Mouse (Mus musculus) cerebellum, postnatal 25 days (tissue): Measurements from ENCODE around the gene Cabin1.

Experiments used
- DNase-seq, 2 experiments: peaks; one replicate each; pipeline ENCODE4 v3.0.0; 2021; ENCODE audit warnings: mixed read lengths in 2 of 2

Gene Cabin1

DNA sequence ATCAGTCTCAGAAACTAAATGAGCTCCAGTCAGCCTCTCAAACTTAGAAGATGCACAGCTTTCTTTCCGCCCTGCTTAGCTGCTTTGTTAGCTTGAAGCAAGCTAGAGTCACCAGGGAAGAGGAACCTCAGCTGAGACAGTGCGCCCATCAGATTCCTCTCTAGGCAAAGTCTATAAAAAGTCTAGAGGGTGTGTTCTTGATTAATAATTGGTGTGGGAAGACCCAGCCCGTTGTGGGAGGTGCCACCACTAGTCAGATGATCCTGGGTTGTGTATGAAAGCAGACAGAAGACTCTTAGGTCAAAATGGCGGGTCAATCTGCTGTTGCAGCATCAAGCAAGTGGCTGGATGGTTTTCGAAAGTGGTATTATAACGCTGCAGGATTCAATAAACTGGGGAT is 2.7 kb upstream of the Cabin1 start:
- DNase-seq: no peak

DNA sequence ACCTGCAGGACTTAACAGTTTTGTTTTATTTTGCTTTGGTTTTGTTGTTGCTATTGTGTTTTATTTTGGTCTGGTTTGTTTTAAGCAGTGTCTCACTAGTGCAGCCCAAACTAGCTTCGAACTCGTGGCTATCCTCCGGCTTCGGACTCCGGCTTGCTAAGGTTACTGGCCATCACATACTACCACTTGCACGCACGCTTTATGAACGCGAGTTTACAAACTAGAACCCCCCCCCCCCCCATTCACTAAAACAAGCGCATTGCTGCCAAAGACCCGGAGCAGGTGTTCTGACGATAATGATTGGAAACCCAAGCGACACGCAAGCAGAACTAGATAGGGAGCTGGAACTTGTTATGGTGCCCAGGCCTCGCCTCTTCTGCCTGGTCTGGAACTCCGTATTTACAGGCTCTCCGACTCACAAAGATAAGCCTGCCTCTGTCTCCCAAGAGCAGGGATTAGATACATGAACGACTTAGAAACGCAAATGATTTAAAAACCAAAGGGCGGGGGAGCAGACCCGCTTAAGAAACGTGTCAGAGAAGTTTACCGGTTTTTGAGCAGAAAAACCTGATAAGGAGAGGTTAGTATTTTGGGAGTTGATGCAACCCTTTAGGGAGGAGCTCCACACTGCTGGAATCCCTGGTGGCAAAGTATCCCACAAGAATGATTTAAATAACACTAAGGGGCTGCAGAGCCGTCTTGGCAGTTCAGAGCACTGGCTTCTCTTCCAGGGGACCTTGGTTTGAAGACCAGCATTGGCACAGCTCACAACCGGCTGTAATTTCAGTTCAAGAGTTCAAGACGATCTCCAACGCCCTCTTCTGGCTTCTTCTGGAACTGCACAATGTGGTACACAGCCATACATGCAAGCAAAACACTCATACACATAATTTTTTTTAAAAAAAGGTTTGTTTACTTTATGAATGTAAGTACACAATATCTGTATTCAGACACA is 655 bp upstream of the Cabin1 start:
- DNase-seq: peak; percentile 71 to 82

DNA sequence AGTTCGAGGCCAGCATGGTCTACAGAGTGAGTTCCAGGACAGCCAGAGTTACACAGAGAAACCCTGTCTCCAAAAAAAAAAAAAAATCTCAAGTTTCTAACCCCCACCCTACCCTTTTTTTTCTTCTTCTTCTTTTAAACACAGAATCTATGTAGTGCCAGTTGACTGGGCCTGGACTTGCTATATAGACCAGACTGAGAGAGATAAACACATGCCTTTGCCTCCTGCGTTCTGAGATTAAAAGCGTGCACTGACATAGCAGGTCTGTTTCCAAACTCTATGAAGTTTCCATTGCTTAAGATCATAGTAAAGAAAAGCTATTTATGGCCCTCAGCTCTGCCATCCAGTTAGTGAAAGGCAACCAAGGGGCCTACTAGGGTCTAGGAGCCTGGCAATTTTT is 1.7 kb downstream of the Cabin1 start:
- no peak for DNase-seq

DNA sequence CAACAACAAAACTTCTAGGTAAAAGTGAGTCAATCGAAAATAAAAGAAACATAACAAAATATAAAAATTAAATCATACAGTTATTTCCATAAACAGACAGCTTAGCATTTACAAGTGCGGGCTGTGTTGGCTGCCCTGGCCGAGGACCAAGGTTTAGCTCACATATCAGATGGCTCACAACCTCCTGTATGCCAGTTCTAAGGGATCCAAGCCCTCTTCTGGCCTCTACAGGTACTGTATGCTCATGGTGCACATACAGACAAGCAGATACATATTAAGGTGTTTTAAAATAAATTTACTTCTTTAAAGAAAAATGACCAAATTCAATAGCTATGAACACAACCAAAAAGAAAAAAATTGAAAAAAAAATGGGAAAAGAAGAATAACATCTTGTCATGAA is 3.8 kb downstream of the Cabin1 start:
- no peak for DNase-seq

DNA sequence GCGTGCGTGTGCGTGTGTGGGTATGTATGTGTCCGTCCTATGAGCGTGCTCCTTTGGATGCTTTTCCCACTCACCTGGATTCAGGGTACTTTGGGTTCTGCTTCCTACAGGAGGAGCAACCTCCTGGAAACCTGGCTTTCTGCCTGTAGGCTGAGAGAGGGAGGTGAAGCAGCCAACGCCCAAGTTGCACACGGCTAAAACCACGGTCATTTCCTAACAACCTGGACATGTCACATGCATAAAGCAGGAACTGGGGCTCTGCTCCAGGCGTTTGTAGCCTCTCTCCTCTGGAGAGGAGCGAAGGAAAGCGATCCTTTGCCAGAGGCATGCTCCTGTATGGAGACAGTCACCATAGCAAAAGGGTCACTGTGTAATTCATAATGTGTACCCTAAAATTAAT is 7.4 kb downstream of the Cabin1 start:
- DNase-seq: no peak

DNA sequence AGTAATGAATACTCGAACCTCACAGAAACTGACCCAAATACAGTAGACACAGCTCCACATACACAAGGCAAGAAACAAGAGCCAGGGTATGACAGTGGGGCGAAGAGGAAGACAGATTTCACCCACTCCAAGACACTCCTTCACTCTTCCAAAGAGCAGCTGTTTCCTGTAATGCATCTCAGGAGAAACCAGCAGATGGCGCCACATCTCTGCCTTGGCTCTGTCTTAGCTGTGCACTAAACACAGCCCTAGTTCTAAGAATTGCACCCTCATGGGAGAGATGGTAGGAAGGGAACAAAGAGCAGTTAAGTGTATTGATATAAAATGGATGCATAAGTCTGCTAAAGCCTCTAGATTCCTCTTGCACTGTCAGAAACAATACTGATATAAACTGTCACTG is 20.1 kb downstream of the Cabin1 start:
- DNase-seq: peak; percentile 90 to 93

DNA sequence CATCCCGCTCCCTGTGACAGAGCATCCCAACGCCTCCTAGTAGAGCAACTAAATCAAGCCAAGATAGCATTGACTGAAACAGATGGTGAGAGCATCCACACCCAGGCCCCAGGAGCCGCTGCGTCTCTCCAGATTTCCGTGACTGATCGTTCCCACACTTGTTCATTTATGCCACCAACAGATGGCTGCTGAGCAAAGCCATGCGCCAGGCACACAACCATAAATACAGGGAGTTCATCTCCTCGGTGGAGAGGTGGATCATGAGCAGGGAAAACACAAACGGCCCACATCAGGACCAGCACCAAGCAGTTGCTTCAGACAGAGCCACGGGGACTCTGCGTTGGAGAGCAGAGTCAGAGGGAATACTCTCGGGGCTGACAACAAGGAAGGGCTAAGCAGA is 20.8 kb downstream of the Cabin1 start:
- DNase-seq: peak; percentile 75 to 76

DNA sequence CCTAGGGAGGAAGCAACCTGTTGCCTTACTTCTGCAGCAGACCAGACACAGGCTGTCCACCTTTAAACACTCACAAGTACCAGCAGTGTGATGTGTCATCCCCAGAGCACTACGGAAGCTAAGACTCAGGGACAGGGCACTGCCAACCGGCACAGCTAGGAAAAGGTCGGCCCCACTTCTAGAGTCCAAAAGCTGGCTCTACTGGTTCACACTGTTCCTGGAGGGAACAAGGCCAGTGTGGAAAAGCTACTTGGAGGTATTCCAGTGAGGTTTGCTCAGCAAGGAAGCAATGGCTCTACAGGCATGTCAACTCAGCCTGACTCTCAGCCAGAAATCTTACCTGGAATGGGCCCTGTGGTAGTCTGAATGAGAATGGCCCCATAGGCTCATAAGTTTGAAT is 23.3 kb downstream of the Cabin1 start:
- DNase-seq: peak in 1 of 2 experiments; percentile 37

DNA sequence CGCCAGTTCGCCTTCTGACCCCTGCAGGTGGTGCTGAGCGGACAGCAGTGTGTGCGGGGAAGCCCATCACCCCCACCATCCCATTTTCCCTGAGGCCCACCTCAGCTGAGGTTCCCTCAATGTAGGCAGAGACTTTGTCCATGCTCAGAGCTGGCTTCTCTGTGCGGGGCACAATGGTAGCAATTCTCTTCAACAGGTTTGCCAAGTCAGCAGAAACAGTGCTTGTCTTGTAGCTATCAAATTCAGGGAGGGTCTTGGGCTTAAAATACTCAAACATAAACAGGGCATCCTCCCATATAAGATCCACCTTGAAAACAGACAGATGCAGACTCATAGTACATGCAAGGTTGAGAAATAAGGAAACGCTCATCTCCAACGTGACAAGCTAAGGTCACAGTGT is 38.7 kb downstream of the Cabin1 start:
- DNase-seq: no peak

DNA sequence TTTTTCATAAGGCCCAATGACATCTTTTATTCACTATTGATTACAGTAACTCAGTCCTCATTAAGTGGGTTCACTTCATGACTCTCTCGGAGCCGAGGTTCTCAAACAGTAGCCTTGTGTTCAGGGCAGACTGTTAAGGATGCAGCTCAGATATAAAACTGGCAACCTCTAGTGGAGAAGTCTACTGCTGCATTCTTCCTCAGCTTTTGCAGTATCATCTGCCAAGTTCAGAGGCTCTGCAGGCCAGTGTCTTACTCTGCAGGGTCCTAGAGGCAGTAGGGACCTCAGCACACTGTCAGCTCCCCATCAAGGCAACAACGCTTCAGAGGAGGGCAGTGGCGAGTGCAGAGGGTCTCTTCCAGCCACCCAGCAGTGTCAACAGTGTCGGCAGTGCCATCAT is 43.9 kb downstream of the Cabin1 start:
- peak in 1 of 2 experiments; percentile 26 for DNase-seq

DNA sequence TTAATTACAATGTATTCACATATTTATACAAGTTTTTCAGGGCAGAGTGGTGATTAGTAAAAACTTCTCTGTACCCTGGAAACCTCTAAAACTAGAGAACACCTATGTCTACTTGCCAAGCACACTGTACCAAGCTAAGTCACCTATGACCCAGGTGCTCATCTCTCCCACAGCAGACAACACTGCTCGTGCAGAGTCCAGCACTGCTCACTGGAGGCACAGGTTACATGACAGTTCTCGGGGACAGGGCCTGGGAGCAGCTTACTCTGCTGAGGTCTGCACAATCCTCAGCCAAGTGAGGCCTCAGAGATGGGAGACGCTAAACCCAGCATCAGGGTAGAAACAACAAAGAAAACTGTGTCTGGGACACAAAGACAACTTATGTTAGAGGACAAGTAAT is 49.3 kb downstream of the Cabin1 start:
- DNase-seq: no peak

DNA sequence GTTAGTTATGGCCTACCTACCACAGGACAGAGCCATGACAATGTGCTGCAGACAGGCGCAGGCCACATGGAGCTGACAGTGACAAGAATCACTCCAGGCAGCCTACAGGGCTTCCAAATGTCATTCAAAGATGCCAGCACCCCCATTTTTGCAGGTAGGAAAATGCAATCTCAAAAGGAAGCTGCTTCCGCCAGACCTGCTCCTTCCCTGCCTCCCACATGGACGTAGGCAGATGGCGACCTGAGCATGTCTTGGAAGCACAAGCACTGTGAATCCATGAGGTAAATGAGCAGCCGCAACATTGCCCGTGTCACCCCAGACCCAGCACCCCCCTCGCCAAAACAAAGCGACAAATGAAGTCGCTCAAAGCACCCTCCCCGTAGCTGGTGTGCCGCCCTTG is 51.1 kb downstream of the Cabin1 start:
- DNase-seq: peak; percentile 66 to 71

DNA sequence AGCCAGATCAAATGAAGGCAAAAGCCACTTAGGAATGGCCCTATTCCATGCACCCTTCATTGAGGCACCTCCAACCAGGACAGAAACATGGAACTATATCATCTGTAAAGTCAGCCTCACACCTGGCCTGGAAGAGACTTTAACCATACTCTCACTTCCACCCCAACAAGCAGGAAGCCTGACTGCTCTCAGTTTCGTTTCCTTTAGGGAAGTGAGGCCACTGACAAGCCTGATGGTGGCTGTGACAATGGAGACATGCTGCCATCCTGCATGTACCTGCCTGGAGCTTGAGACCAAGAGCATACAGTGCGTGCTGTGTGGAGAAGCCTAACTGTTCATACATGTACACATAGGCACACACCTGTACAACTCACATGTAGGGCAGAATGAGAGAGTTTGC is 53.9 kb downstream of the Cabin1 start:
- no peak for DNase-seq

DNA sequence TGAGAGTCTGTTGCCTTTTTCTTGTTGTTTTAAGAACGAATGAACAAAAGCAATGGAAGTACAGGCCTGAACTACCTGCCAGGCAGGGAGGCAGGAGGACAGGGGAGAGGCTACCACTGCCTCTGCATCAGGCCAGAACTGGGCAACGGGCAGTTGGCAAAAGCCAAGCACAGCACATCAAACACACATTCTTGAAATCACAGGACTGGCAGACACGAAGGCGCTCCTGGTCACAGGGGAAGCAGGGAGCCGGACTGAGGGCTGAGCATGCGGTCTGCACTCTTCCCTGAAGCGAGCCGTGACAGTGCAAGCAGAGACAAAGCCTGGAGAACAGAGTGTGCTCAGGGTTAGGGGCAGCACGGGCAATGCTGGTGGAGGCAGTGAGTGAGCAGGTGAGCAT is 54.9 kb downstream of the Cabin1 start:
- DNase-seq: no peak

DNA sequence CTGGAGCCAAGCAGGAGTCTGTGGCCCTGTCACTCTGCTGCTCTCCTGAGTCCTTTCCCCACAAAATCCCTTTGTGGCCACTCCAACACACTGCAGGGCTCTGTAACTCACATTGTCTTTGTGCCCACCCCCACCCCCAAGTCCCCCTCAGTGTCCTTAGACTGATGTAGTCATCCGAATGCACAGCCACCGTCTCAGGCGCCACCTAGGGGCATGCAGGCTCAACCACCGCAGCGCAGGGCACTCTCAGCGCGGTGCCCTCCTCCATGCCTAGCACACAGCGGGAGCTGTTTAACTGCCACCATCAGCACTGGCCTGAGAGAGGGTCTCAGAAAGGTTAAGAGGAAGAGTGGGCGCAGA is 55.5 kb downstream of the Cabin1 start:
- DNase-seq: peak; percentile 69 to 81

DNA sequence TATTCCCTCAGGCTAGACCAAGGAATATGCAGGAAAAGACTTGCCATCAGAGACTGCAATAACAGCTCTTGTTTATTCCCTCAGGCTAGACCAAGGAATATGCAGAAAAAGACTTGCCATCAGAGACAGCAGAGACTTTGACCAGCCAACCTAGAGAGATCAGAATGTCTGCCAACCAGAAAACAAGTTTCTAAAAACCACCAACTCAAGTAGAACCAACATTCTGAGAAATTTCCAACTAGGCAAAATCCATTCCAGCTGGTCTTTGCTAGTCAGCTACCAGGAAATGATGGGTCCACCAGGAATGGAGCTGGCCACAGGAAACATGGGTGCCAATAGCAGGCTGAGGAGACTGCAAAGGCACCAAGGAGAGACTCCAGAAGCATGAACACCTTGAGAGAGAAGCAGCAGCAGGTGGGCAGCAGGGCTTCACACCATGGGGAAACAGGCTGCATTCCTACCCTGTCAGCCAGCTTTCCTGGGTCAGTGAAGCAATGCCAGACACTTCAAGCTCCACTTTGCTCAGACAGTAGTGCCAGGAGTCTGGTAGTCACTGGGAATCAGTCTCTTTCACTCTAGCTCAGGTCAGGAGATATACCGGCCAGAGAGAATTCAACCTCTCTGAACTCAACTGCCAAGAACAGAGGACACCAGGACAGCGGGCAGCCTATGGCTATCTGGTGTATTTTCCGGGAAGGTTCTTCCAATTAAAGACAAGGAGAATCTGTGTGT is 56.1 kb downstream of the Cabin1 start:
- no peak for DNase-seq

DNA sequence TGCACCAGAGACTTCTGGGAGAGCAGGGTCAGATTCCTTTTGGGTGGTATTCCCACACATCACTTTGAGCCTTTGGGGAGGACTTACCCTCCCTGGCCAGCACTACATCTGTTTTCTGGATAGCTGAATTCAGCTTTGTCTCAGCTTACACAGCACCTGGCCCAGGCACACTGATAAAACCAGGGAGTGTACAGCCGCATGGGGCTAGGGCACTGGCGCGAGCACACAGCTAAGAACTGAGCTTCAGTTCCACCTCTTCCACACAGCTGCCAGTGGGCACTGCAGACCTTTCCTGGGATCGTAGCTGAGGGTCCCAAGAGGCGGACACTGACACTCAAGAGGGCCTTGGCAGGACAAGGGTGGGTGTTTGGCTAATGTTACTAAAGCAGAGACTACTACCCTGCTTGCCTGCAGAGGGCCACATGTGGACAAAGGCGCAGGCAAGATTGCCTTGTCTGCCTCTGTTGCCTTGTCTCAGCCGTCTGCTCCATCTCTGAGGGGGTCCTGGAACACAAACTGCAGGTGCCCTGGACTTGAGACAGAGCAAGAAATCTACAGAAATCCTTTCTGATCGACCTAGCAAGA is 57.4 kb downstream of the Cabin1 start:
- DNase-seq: no peak

DNA sequence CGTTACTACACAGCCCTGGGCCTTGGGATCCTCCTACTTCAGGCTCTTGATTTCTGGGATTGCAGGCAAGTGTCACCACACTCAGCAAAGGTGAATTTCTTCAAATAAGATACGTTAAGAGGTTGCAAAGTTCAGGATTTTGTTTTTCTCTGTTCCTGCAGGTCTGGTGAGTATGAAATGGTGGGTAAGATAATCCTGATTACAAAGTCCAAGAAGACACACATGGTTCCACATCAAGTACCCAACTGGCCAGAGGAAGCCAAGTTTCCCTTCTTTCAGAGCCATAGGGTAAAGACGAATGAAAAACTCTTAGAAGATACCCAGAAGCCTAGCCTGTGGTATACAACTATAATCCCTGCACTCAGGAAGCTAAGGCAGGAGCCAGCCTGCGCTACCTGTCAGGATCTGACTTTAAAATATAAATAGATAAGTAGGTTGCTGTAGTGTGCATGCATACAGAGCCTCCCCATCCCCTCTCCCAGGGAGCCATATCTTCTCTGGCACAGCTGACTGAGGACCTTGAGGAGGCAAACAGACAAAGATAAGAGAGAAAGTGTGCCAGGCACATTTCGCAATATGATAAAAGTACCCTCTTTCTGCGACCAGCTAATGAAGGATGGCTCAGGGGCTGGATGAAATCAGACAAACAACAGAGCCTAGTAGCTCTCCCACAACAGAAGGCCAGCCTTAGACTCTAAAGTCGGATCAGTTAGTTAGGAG is 58.3 kb downstream of the Cabin1 start:
- DNase-seq: no peak

DNA sequence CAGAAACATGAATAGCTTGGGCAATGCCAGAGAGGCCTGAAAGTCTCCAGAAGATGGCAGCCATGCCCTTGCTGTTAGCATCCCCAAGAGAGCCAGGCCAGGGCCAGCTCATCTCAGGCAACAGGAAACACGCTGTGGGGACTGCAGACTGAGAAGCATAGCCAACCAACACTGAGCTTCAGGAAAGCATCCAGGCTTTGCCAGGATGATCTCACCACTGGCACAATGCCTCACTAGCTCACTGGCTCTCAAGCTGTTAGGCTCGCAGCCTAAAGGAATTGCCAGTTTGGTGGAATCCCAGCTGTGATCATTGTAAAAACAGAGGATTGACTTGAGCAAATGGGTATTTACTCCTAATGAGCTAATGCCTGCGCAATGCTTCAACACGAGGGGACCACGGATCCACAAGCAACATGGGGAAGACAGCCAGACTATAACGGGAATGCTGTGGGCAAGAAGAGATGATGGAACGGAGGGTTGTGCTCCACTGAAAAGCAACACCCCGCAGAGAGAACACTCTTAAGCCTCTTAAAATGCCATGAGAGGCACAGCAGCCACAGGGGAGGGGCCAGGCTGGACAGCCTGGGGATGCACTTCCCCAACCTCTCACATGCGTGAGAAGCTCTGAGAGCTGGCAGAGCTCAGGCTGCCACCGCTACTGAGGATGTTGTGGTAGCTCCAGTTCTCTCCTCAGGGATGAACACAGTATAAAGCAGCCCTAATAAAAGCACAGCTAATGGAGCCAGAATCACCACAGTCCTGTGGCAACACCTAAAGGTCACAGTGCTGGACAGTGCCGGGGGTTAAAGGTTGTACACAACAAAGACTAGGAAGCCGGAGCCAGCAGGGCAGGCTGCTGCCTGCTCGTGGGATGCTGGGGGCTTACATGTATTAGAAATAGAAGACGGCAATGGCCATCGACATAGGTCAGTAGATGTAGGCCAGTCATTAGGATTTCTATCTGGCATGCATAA is 59.6 kb downstream of the Cabin1 start:
- DNase-seq: peak; percentile 97 to 98

DNA sequence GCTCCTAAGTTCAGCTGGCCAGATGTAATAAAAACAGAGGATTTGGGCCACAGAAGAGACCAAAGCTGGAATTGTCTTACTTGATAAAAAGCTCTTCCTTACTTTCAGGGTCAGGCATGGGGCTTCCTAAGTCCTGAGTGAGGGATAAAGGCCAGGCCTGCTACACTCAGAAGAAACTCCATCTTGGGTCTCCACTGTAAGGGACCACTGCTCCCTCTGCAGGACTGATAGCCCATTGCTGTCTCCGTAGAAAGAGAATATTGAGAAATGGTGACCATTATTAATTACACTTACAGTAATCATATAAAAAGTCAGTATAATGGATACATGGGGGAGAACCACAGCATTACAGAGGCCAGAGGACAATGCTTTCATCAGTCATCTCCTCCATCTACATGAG is 60.6 kb downstream of the Cabin1 start:
- DNase-seq: peak in 1 of 2 experiments; percentile 62

DNA sequence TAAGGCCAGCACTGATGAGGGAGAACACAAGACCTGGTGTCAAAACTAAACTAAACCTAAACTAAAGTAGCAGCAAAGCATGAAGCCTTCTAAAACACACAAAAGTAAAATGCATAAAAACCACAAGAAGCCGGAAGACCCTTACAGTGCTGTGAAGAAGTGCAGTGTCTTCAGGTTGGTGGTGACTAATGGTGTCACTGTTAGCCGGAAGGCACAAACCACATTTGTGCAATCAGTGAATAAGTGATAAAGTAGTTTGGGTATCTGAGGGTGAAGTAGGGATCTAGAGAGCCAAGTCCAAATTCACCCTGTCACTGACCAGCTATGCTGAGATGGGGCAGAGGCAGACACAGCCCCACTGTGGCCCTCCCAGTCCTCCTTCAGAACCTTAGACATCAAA is 61.6 kb downstream of the Cabin1 start:
- DNase-seq: no peak

DNA sequence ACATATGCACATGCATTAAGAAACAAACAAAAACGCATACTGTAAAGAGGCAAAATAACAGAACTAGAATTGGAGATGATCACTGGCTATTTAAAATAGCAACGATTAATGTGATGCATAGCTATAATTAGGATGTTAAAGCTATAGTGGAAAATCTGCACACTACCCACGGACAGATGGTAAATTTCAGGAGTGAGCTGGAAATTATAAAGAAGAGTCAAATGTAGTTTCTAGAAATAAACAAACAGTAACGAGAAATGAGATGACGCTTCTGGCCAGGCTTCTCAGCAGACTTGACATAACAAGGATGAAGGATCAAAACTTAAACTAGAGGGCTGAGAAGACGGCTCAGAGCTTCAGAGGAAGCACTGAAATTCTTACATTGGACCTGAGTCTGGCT is 62.9 kb downstream of the Cabin1 start:
- no peak for DNase-seq
